Mouse (Mus musculus): ENCODE data around the gene Trrap.
"Not testable (repeated sequence)": the region's sequence is repeated elsewhere in the genome, so short reads cannot be mapped to it uniquely, and the experiment has no call there.

The Trrap gene

GRCm38 (mm10) chr5:144767106-144767798 is at the start of gene Trrap:
TSS of gene Trrap (plus strand) at chr5:144767732.
- not testable (repeated sequence) for DNase-seq

GRCm38 (mm10) chr5:144719781-144720180 is 47.8 kb upstream of the Trrap start:
- DNase-seq, result no peak

GRCm38 (mm10) chr5:144720281-144720680 is 47.3 kb upstream of the Trrap start:
- peak; percentile 54 for DNase-seq

- DNase-seq, result no peak
Measured at GRCm38 (mm10) chr5:144724926-144725325, 42.6 kb upstream of the Trrap start.

- no peak for DNase-seq
Measured at GRCm38 (mm10) chr5:144725554-144725953, 42.0 kb upstream of the Trrap start.

GRCm38 (mm10) chr5:144727119-144727518 is 40.4 kb upstream of the Trrap start:
- DNase-seq, result peak; percentile 93

- DNase-seq, result no peak
Measured at GRCm38 (mm10) chr5:144728237-144728636, 39.3 kb upstream of the Trrap start.

- DNase-seq, result no peak
Measured at GRCm38 (mm10) chr5:144729216-144729615, 38.3 kb upstream of the Trrap start.

- DNase-seq, result peak; percentile 88
Measured at GRCm38 (mm10) chr5:144733953-144734352, 33.6 kb upstream of the Trrap start.

- peak; percentile 86 for DNase-seq
Measured at GRCm38 (mm10) chr5:144734949-144735348, 32.6 kb upstream of the Trrap start.

GRCm38 (mm10) chr5:144737101-144737500 is 30.4 kb upstream of the Trrap start:
- no peak for DNase-seq

GRCm38 (mm10) chr5:144752432-144752831 is 15.1 kb upstream of the Trrap start:
- no peak for DNase-seq

- peak; percentile 48 for DNase-seq
Measured at GRCm38 (mm10) chr5:144753041-144753440, 14.5 kb upstream of the Trrap start.

GRCm38 (mm10) chr5:144755191-144755590 is 12.3 kb upstream of the Trrap start:
- no peak for DNase-seq

GRCm38 (mm10) chr5:144757402-144757801 is 10.1 kb upstream of the Trrap start:
- DNase-seq, result no peak

- no peak for DNase-seq
Measured at GRCm38 (mm10) chr5:144758422-144758821, 9.1 kb upstream of the Trrap start.

- peak; percentile 79 for DNase-seq
Measured at GRCm38 (mm10) chr5:144761161-144761868, 6.2 kb upstream of the Trrap start, which contains the start of gene Tmem130. TSS of gene Tmem130 (minus strand) at chr5:144761818.

- DNase-seq, result no peak
Measured at GRCm38 (mm10) chr5:144766026-144766425, 1.5 kb upstream of the Trrap start.

- no peak for DNase-seq
Measured at GRCm38 (mm10) chr5:144766646-144767045, 886 bp upstream of the Trrap start.

GRCm38 (mm10) chr5:144767911-144768841 is 644 bp downstream of the Trrap start:
- peak; percentile 88 for DNase-seq

GRCm38 (mm10) chr5:144769067-144769482 is 1.5 kb downstream of the Trrap start:
- no peak for DNase-seq

- DNase-seq, result no peak
Measured at GRCm38 (mm10) chr5:144773231-144773630, 5.7 kb downstream of the Trrap start.

GRCm38 (mm10) chr5:144780654-144781053 is 13.1 kb downstream of the Trrap start:
- DNase-seq, result no peak
